Mouse (Mus musculus) megakaryocyte, embryonic 14.5 days (primary cell): ENCODE results near the gene Smarcc1. TPM values are rescaled to one million over a fixed set of nuclear protein-coding genes. Genes with fewer than 3 reads are reported as not detected.

Source experiments
- H3K27me3 ChIP-seq: replicated peaks from 2 replicates; pipeline ENCODE3; 2012; ENCODE audit warnings: inconsistent platforms
- H3K36me3 ChIP-seq: replicated peaks from 2 replicates; pipeline ENCODE3; 2012; ENCODE audit warnings: low read length, inconsistent platforms, mixed read lengths
- H3K4me1 ChIP-seq: 2 replicates; pipeline ENCODE4 v1.6.1; 2012; ENCODE audit warnings: inconsistent platforms
- H3K4me3 ChIP-seq: replicated peaks from 2 replicates; pipeline ENCODE3; 2012; ENCODE audit warnings: moderate library complexity, mild to moderate bottlenecking, inconsistent platforms
- H3K9me3 ChIP-seq: 2 replicates; pipeline ENCODE4 v1.6.1; 2012; ENCODE audit warnings: inconsistent platforms
- FLI1 ChIP-seq: IDR thresholded peaks from 2 replicates; pipeline ENCODE4 v1.6.1; 2012; ENCODE audit warnings: low read length, inconsistent platforms, mixed read lengths
- GATA1 ChIP-seq: IDR thresholded peaks from 3 replicates; pipeline ENCODE4 v1.6.1; 2012; ENCODE audit warnings: mixed read lengths, low read length, inconsistent platforms, borderline replicate concordance
- polyA plus RNA-seq: library from polyadenylated mRNA; stranded (reverse); fragments of >175 nt; gene quantifications from 2 replicates; pipeline ENCODE4 v1.2.3, GENCODE M21; 2012; ENCODE audit warnings: low replicate concordance; ENCODE audit not compliant: insufficient read depth

Gene Smarcc1
- polyA plus RNA-seq, 1 experiment = 25.1 TPM

GRCm38 (mm10) chr9:110273507-110273906 lies 156.0 kb downstream of the Smarcc1 start:
- Histone ChIP-seq H3K4me3 (no peak overlapping the region), H3K4me1 (no peaks in the 10 kb centered on the region)
- no peak for TF ChIP-seq FLI1
- TF ChIP-seq GATA1 = no peak

GRCm38 (mm10) chr9:110275882-110276281 lies 158.4 kb downstream of the Smarcc1 start:
- Histone ChIP-seq H3K36me3 (no peaks in the 10 kb centered on the region), H3K9me3 (no peaks in the 10 kb centered on the region), H3K4me3 (no peak overlapping the region), H3K27me3 (peaks cover 7% of the 10 kb centered on the region), H3K4me1 (no peaks in the 10 kb centered on the region)
- TF ChIP-seq GATA1 (no peak), FLI1 (no peak)

More at GRCm38 (mm10) chr9:110273507-110273906, 156.0 kb downstream of the Smarcc1 start:
- Histone ChIP-seq H3K9me3 (no peaks in the 10 kb centered on the region), H3K36me3 (no peaks in the 10 kb centered on the region), H3K27me3 (peaks cover 7% of the 10 kb centered on the region)

- Histone ChIP-seq H3K36me3 (no peaks in the 10 kb centered on the region), H3K9me3 (no peaks in the 10 kb centered on the region), H3K27me3 (peaks cover 6% of the 10 kb centered on the region), H3K4me3 (no peak overlapping the region), H3K4me1 (no peaks in the 10 kb centered on the region)
- TF ChIP-seq FLI1 (no peak), GATA1 (no peak)
Observed at GRCm38 (mm10) chr9:110277431-110277881, 159.9 kb downstream of the Smarcc1 start.

- H3K27me3 ChIP-seq = peaks cover 9% of the 10 kb centered on the region
- no peak overlapping the region for H3K4me3 ChIP-seq
- TF ChIP-seq GATA1 (no peak), FLI1 (no peak)
- H3K9me3 ChIP-seq = no peaks in the 10 kb centered on the region
- H3K36me3 ChIP-seq = no peaks in the 10 kb centered on the region
- H3K4me1 ChIP-seq = no peaks in the 10 kb centered on the region
Observed at GRCm38 (mm10) chr9:110284075-110284697, 166.7 kb downstream of the Smarcc1 start.

- Histone ChIP-seq H3K27me3 (peaks cover 7% of the 10 kb centered on the region), H3K36me3 (no peaks in the 10 kb centered on the region), H3K4me1 (no peaks in the 10 kb centered on the region), H3K9me3 (peaks cover 3% of the 10 kb centered on the region), H3K4me3 (no peak overlapping the region)
- TF ChIP-seq GATA1 = no peak
- TF ChIP-seq FLI1 = no peak
Observed at GRCm38 (mm10) chr9:110287321-110287924, 169.9 kb downstream of the Smarcc1 start.

Other genes with a start within 250 kb of the Smarcc1 start
- 13.7 and 15.0 TPM in 2 replicates for gene Cdc25a, start 242.1 kb upstream of the Smarcc1 start, polyA plus RNA-seq
- gene Map4, start 186.2 kb upstream of the Smarcc1 start, polyA plus RNA-seq = 13.9 and 22.7 TPM in 2 replicates
- 8.9 and 15.5 TPM in 2 replicates for gene Dhx30, start 122 bp downstream of the Smarcc1 start, polyA plus RNA-seq
- gene Cspg5, start 126.1 kb downstream of the Smarcc1 start, polyA plus RNA-seq = 0.19 and 0.34 TPM in 2 replicates
- 4.5 and 9.2 TPM in 2 replicates for gene Elp6, start 187.5 kb downstream of the Smarcc1 start, polyA plus RNA-seq
- gene Scap, start 215.6 kb downstream of the Smarcc1 start, polyA plus RNA-seq = 71.5 and 343 TPM in 2 replicates